Mouse (Mus musculus) brown adipose tissue, adult 24 weeks (tissue): ENCODE measurements around the gene Hhat. TPM values are rescaled to one million over a fixed set of nuclear protein-coding genes. Genes with fewer than 3 reads are reported as not detected.

ENCODE experiments used
- H3K27ac ChIP-seq: fragments of 200-500 bp; replicated peaks from 2 replicates; pipeline ENCODE4 v1.5.1; 2012; ENCODE audit warnings: low read depth, mild to moderate bottlenecking, low read length
- H3K4me1 ChIP-seq: fragments of 200-500 bp; 2 replicates; pipeline ENCODE4 v1.6.1; 2012; ENCODE audit warnings: low read length, mixed read lengths; ENCODE audit not compliant: control insufficient read depth, insufficient read depth, insufficient read length
- H3K4me3 ChIP-seq: fragments of 200-500 bp; 2 replicates; pipeline ENCODE4 v1.5.1; 2012; ENCODE audit warnings: low read depth, mild to moderate bottlenecking, low read length, moderate library complexity; ENCODE audit not compliant: insufficient read depth
- polyA plus RNA-seq: library from polyadenylated mRNA; stranded (reverse); fragments of >200 nt; gene quantifications from 2 replicates; pipeline ENCODE4 v1.2.4, GENCODE M21; 2012; ENCODE audit not compliant: missing spikeins, insufficient read depth, insufficient read length

Gene Hhat
- polyA plus RNA-seq, 1 experiment: 0.59 TPM

DNA sequence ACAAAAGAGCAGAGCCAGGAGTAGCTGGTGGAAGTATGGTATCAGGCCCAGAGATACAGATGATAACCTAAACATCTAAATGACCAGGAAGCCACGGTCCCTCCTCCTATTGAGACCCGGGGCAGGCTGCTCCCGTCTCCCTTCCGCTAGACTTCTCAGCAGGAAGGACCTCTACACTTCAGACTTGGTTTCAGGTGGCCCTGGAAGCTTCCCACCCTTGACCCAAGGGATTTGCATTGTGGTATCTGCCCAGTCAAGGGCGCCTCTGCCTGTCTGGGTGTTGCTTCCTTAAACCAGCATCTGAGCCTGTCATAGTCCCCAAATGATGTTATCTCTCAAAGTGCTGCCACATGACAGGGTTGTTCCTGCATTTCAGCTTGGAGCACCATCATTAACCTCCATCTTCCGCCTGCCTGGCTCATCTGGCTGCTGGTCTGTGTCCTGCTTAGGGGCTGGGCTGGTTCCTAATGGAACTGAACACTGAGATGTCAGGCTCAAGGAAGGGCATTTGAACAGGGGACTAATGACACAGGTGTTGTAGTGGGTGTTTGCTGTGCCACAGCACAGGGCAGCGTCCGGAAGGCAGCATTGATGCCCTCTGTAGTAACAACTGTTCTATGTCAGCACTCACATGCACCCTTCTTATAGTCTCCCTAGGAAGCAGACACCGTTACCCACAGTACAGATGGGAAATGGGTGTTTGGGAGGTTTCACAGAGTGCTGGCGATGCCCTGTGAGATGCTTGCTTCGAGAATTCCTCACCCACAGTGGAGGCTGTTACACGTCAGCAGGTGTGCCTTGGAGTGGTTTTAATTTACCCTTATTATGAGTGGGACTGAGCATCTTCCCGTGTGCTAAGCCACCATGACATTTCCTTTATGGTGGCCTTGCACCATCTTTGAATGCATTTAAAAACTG lies 280.9 kb downstream of the Hhat start:
- Histone ChIP-seq H3K27ac (no peak overlapping the region), H3K4me3 (no peak overlapping the region), H3K4me1 (no peaks in the 10 kb centered on the region)

DNA sequence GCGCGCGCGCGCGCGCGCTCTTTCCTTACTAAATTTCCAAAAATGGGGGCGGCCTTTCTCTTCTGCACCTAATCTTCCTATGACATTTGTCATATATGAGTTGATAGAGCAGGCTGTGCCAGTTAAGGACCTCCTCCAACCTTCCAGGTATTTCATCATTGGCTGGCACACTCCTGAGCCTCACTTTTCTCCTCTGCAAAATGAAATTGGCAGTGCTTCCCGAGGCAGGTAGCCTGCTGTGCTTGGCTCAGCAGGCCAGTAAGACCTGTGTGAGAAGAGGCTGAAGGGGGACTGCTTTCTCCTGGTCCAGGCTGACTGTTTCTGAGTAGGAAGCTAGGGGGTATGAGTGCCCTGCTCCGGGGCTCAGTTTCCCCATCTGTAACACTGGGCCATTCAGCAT lies 283.5 kb downstream of the Hhat start:
- Histone ChIP-seq H3K4me1 (no peaks in the 10 kb centered on the region), H3K27ac (no peak overlapping the region), H3K4me3 (no peak overlapping the region)

DNA sequence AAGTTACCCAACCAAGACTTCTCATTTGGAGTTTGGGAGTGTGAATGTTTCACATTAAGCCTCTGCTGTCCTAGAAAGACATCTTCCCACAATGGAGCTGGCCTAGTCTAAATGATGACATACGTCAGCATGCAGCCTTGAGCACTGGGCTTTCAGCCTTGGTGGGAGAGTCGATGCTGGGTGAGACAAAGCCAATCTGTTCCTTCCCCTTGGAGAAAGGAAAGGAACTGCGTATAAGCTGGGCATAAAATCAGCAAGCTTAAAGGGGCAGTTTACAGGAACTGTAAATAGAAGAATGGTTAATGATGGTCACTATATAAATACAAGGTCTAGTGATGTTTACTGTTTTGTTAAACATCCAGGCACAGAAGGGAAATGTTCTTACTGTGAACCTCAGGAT lies 286.0 kb downstream of the Hhat start:
- H3K27ac ChIP-seq: no peak overlapping the region
- no peak overlapping the region for H3K4me3 ChIP-seq
- H3K4me1 ChIP-seq: no peaks in the 10 kb centered on the region

DNA sequence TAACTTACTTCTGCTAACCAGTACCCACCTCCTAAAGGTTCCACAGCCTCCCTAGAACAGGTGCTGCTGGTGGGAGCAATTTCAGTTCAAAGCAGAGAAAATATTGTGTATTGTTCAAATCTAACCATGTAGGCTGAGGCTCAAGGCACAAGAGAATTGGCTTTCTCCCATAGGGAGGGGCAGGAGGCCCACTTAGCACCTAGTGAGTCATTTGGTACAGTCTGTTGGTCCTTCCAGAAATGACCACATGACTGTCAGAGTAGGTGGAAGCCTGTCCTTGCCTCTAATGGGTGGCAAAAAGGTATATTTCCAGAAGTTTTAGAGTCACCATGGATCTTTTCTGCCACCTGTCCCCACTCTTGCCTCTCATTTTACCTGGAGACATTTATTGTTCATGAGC lies 289.6 kb downstream of the Hhat start:
- no peaks in the 10 kb centered on the region for H3K4me1 ChIP-seq
- no peak overlapping the region for H3K27ac ChIP-seq
- no peak overlapping the region for H3K4me3 ChIP-seq

DNA sequence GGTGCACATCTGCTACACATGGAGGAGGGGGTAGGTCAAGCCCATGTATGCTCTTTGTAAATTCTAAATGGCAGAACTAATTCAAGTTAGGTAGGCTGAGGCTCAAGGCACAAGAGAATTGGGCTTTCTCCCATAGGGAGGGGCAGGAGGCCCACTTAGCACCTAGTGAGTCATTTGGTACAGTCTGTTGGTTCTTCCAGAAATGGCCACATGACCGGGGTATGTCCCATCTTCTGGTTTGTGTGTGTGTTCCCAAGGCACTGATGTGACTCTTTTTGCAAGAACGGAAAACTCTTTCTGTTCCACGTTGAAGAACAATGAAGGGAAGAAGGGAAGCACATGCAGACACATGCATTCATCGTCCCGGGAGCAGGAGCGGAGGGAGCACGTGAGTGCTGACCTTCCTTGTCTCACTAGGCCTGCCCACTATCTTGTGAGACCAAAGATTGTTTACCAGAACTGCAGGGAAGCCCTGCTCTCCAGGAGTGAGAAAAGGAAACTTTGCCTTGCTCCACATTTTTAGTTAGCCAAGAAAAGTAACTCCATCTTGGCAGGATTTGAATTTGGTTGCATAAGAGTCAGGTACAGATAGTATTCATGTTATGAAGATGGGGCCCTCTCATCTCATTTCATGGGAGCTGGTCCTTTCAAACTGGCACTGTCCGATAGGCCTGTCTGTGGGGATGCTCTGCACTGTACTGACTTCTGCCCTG lies 290.8 kb downstream of the Hhat start:
- H3K27ac ChIP-seq: no peak overlapping the region
- H3K4me3 ChIP-seq: no peak overlapping the region
- no peaks in the 10 kb centered on the region for H3K4me1 ChIP-seq

DNA sequence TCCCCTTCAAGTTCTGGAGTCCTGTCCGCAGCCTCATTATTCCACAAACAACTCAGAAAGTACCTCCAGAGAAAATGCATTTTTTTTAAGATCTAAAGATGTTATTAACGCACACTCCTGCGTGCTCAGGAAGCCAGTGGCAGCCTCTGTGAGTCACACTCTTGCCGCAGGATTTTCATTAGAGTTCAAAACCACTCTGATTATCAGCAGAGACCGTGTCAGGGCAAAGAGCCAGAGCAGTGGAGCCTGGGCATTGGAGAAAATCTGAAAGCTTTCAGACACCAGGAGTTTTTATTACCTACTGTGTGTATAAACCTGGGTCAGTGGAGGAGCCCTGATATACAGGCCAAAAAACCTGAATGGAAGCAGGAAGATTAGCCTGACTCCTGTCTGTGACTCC lies 292.8 kb downstream of the Hhat start:
- Histone ChIP-seq H3K4me1 (no peaks in the 10 kb centered on the region), H3K4me3 (no peak overlapping the region), H3K27ac (no peak overlapping the region)

DNA sequence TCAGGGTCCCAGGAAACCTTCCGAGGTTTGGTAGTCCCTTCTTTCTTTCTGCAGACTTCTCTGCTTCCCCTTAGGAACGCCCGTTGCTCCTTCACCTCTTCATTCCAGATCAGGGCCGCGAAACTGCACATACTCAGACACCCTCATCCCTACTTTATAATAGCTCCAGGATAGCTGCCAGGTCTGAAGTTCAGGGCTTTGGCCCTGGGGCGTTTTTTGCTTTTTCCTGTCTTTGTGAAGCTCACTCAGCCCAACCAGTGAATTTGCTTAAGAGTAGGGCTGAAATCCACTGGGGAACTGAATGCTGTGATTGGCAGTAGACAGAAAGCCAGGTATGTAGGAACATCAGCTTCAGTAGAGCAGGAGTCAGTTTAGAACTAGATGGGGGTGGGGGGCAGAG lies 293.5 kb downstream of the Hhat start:
- Histone ChIP-seq H3K4me3 (no peak overlapping the region), H3K27ac (no peak overlapping the region), H3K4me1 (no peaks in the 10 kb centered on the region)

DNA sequence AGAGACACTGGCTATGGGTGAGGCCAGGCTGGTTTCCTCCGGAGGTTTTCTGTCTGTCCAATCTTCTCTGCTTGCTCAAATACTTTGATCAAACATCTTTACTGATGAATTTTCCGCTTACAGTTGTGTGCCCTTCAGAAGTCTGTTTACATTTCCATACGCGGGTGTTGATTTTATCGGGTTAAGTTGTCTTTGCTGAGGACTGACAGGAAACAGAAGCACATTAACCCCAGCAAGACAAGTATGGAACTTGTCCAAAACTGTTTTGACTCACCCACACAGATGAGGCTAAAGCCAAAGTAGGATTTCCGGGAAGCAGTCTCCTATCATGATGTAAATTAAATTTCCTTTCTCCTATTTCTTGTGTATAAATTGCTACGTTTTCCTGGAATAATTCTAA lies 294.3 kb downstream of the Hhat start:
- Histone ChIP-seq H3K27ac (no peak overlapping the region), H3K4me3 (no peak overlapping the region), H3K4me1 (no peaks in the 10 kb centered on the region)

DNA sequence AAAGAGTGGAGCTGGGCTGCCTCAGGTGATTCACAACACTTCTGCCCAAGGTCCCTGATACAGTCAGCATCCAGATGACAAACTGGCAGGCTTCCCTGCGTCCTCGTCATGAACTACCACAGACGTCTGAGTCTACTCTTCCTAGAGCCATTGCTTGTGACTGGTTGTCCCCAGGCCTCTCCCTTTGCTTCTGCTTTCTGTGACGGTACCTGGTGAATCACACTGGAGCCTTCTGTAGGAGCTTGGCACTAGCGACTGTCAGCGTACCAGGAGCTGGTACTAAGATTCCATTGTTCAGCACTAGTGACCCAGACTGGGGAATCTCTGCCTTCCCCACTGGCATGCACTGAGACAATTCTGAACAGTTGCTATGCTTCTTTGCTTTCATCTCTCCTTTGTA lies 297.9 kb downstream of the Hhat start:
- no peak overlapping the region for H3K4me3 ChIP-seq
- H3K4me1 ChIP-seq: no peaks in the 10 kb centered on the region
- H3K27ac ChIP-seq: no peak overlapping the region

DNA sequence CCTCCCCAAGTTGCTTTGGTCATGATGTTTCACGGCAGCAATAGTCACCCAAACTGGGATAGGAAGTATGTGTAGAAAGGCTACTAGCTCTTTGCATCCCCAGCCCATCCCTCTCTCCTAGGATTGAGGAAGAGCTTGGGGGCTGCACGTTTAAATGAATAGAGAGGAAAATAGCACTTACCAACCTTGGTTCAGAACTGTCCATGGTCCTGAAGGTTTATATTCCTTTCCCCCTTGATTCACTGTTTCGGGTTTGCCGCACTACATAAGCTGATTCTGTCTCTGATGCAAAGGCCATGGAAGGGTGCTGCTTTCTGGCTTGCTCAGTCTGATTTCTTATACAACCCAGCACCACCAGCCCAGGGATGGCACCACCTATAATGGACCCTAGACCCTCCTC lies 298.7 kb downstream of the Hhat start:
- H3K4me3 ChIP-seq: no peak overlapping the region
- no peak overlapping the region for H3K27ac ChIP-seq
- no peaks in the 10 kb centered on the region for H3K4me1 ChIP-seq

DNA sequence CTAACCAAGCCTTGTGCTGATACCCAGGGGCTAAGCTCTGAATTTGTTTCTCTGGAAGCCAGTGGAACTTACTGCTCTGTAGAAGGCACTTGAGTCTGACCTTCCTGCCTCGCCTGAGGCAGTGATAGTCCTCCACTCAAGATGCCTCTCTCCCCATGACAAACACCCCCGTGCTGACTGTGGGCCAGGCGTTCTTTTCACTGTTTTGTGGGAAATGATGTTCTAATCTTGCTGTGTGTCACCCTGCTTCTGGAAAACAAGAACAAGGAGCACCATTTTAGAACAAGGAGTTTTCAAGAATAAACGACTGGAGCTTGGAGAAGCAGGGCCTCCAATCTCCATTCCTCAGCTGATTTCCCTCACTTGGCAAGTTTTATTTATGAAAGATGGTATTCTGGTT lies 307.3 kb downstream of the Hhat start:
- Histone ChIP-seq H3K4me3 (no peak overlapping the region), H3K4me1 (no peaks in the 10 kb centered on the region), H3K27ac (no peak overlapping the region)

DNA sequence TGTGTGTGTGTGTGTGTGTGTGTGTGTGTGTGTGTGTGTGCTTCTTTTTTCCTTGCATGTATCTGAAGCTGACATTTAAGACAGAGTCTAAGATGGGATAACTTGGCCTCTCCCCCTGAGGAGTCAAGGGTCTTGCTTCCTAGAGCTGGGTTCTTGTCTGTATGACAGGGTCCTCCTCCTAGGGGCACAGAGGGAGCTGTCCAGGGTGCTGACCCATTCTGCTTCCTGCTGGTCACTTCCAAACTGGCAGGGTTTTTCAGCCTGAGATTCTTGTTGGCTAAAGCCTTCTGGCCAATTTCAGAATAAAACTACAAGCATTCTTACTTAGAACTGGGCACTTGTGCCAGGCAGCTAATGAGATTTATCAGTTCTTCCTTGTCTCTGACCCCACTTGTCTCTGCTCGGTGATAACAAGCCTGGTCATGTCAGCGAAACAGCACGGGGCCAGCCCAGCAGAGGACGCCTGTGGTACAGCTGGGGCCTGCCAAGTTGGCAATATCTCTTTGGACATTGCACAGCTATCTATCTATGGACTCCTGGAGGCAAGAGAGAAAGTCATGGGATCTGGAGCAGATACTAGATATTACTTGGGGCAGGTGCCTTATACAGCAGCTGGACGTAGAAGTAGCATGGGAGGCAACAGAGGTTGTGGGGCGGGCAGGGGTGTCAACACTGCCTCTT lies 313.4 kb downstream of the Hhat start:
- no peak overlapping the region for H3K27ac ChIP-seq
- H3K4me1 ChIP-seq: peaks cover 4% of the 10 kb centered on the region

DNA sequence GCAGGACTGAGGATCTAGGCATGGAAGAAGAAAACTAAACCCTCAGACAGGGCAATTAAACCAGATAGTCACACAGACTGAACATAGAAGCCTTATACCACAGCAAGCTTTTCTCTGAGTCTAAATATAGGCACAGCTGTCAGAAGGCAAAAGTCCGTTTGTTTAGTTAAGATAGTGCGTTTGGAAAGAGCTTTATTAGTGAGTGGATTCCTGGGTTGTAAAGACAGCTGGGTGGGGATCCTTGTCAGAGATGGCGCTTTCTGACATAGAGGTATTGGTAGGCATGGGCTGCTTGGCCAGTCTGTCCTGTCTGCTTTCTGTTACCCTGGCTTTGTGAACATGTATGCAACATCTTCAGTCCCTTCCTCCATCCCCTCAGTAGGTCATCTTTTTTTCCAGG lies 314.0 kb downstream of the Hhat start:
- H3K27ac ChIP-seq: no peak overlapping the region
- no peak overlapping the region for H3K4me3 ChIP-seq
- peaks cover 4% of the 10 kb centered on the region for H3K4me1 ChIP-seq

More for the DNA sequence above, 313.4 kb downstream of the Hhat start:
- no peak overlapping the region for H3K4me3 ChIP-seq

DNA sequence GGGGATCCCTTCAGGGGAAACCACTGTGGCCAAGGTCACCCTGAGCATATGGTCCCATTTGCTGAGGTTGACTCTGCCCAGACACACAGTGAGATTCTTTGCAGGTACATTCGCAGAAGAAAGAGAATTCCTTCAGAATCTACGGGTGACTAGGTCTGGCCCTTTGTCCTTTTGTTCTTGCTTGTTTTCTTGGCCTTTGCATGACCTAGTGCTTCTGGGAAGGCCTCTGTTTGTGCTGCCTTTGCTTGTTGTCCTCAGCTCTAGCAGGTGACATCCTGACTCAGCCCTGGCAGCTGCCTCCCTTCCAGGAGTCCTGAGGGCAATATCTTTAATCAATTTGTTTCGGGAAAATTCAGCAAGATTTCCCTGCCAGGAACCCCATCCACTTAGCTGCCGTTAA lies 316.0 kb downstream of the Hhat start:
- H3K4me1 ChIP-seq: peaks cover 4% of the 10 kb centered on the region
- no peak overlapping the region for H3K4me3 ChIP-seq
- no peak overlapping the region for H3K27ac ChIP-seq

DNA sequence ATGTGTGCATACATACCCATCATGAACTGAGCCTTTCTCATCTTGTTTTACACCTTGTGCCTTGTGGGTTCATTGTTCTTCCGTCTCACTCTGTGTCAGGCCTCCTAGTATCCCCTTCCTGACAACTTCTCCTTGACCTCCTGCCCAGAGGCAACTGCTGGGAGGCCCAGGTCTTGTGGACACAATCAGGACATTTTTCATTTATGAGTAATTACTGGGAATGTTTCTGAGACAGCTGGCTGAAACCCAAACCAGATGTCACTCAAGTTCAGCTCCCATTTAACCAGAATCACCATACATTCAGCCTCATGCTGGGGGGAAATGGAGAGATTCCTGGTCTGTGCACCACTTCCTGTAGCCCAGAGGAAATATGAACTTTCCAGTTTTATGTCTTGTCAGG lies 316.5 kb downstream of the Hhat start:
- Histone ChIP-seq H3K4me1 (peaks cover 4% of the 10 kb centered on the region), H3K27ac (no peak overlapping the region), H3K4me3 (no peak overlapping the region)
